Mouse (Mus musculus): ENCODE measurements around the gene Pdrg1.

DNA sequence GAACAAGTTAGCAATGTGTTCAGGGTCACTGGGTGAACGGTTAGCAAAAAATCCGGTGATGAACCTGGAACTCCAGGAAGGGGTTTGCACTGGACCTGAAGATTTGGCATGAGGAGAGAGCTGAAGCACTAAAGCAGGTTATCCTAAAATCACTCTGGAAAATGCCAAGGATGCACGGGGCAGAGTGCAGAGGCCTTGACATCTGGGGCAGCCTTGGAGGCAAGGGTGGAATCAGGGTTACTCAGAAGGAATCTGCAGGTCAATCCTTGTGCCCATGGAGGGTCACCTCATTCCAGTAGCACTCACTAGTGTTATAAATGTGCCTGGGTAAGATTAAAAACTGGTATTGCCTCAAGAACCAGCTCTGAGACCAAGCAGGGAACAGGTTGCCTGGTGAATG, 9.2 kb downstream of the Pdrg1 start:
- TF ChIP-seq EP300 (optimal IDR thresholded peaks at IDR 0.05), result no peak
- TF ChIP-seq CTCF (IDR thresholded peaks at IDR 0.05; ENCODE audit: low read depth), result no peak

Data from stomach, postnatal 0 days (tissue).